Mouse (Mus musculus): ENCODE data around the gene Poln. TPM values are rescaled to one million over a fixed set of nuclear protein-coding genes. Genes with fewer than 3 reads are reported as not detected.
A peak's percentile ranks its signal among the peaks of the same experiment; 100 is the strongest.

Poln gene
- polyA plus RNA-seq, 1 experiment from 2014 or later: 0.07 TPM

- no peak for DNase-seq (ENCODE audit: low spot score)
- ATAC-seq (ENCODE audit: low FRiP score, low TSS enrichment): no peak
- Histone ChIP-seq H3K4me2 (replicated peaks; ENCODE audit: low read depth) (no peak overlapping the region), H3K27me3 (ENCODE audit: control insufficient read depth, insufficient read depth, low read length) (no peaks in the 10 kb centered on the region), H3K36me3 (ENCODE audit: control insufficient read depth, insufficient read depth, low read length) (no peaks in the 10 kb centered on the region), H3K9ac (ENCODE audit: low read length) (no peak overlapping the region), H3K9me3 (ENCODE audit: control insufficient read depth, low read length) (no peaks in the 10 kb centered on the region), H3K4me1 (replicated peaks; ENCODE audit: control insufficient read depth, insufficient read depth) (no peaks in the 10 kb centered on the region), H3K4me3 (ENCODE audit: low read depth, low read length) (no peak overlapping the region), H3K27ac (replicated peaks) (no peak overlapping the region)
- TF ChIP-seq CTCF (IDR thresholded peaks at IDR 0.05; ENCODE audit: low read depth): no peak
- WGBS: 73% methylated on average over 2 of the region's 2 CpGs
Observed at GRCm38 (mm10) chr5:34132731-34133130, 36.5 kb downstream of the Poln start.

- Histone ChIP-seq H3K4me2 (replicated peaks; ENCODE audit: low read depth) (no peak overlapping the region), H3K4me1 (replicated peaks; ENCODE audit: control insufficient read depth, insufficient read depth) (no peaks in the 10 kb centered on the region), H3K4me3 (ENCODE audit: low read depth, low read length) (no peak overlapping the region), H3K9me3 (ENCODE audit: control insufficient read depth, low read length) (no peaks in the 10 kb centered on the region), H3K27me3 (ENCODE audit: control insufficient read depth, insufficient read depth, low read length) (no peaks in the 10 kb centered on the region), H3K9ac (ENCODE audit: low read length) (no peak overlapping the region), H3K36me3 (ENCODE audit: control insufficient read depth, insufficient read depth, low read length) (no peaks in the 10 kb centered on the region), H3K27ac (replicated peaks) (no peak overlapping the region)
- 0% methylated on average over 1 of the region's 1 CpGs for WGBS
- TF ChIP-seq EP300 (optimal IDR thresholded peaks at IDR 0.05): no peak
- no peak for TF ChIP-seq CTCF (IDR thresholded peaks at IDR 0.05; ENCODE audit: low read depth)
- ATAC-seq (ENCODE audit: low FRiP score, low TSS enrichment): no peak
- peak; percentile 18 for DNase-seq (ENCODE audit: low spot score)
Observed at GRCm38 (mm10) chr5:34124131-34124530, 45.1 kb downstream of the Poln start.

DNA sequence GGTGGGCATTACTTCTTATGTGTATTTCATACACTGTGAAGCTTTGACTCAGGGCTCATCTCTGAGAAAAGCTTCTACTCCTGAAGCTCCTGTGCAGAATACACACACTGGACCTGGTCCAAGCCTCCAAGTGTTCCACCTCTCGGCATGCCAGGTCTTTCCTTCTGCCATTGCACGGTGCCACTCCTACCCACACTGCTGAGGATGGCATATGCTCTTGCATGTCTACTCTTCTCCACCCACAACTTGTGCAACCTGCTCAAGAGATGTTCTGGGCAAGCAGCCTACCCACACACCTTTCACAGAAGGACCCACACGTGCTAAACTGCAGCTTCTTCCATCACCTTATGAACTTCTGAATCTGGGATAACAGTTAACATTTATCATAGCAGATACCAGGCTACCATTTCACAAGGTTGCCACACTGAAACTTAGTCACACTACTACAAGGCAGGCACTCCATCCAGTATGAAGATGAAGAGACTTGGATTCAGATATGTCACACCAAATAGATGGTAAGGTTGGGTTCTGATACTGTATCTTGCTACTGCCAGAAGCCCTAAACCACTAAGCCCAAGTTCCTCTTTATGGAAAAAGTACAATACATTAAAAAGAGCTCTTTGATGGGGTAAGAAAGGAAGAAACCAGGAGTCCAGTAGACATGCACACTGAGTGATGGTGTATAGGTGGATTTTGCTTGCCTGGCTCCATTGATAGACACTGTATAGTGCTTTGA, 50.0 kb downstream of the Poln start:
- H3K27me3 ChIP-seq (ENCODE audit: control insufficient read depth, insufficient read depth, low read length): no peaks in the 10 kb centered on the region
- no peaks in the 10 kb centered on the region for H3K36me3 ChIP-seq (ENCODE audit: control insufficient read depth, insufficient read depth, low read length)
- no peak overlapping the region for H3K9ac ChIP-seq (ENCODE audit: low read length)
- no peak overlapping the region for H3K27ac ChIP-seq (replicated peaks)
- no peak for DNase-seq (ENCODE audit: low spot score)
- H3K4me2 ChIP-seq (replicated peaks; ENCODE audit: low read depth): no peak overlapping the region
- H3K9me3 ChIP-seq (ENCODE audit: control insufficient read depth, low read length): no peaks in the 10 kb centered on the region
- TF ChIP-seq CTCF (IDR thresholded peaks at IDR 0.05; ENCODE audit: low read depth) (no peak), EP300 (optimal IDR thresholded peaks at IDR 0.05) (no peak)
- WGBS: 59% methylated on average over 3 of the region's 3 CpGs
- ATAC-seq (ENCODE audit: low FRiP score, low TSS enrichment): no peak
- H3K4me3 ChIP-seq (ENCODE audit: low read depth, low read length): no peak overlapping the region
- no peaks in the 10 kb centered on the region for H3K4me1 ChIP-seq (replicated peaks; ENCODE audit: control insufficient read depth, insufficient read depth)

DNA sequence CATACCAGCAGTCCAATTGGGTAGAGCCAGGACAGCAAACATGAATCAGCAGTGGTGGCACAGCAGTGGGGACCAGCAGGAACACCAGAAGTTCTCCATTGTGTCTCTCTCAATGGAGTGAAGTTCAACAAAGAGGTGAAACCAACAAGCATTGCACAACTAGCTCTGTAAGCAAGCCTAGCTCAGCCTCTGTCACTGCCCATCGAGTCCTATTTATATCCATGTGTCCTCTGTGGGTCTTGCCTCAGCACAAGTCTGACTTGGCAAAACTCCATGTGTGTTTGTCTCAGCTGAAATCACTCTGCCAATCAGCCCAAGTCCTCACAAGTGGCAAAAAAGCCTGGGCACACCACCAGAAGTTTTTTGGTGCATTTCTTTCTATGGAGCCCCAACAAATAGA, 63.6 kb downstream of the Poln start:
- H3K4me1 ChIP-seq (replicated peaks; ENCODE audit: control insufficient read depth, insufficient read depth): no peaks in the 10 kb centered on the region
- H3K4me2 ChIP-seq (replicated peaks; ENCODE audit: low read depth): no peak overlapping the region
- no peaks in the 10 kb centered on the region for H3K9me3 ChIP-seq (ENCODE audit: control insufficient read depth, low read length)
- no peaks in the 10 kb centered on the region for H3K36me3 ChIP-seq (ENCODE audit: control insufficient read depth, insufficient read depth, low read length)
- 59% methylated on average over 1 of the region's 1 CpGs for WGBS
- TF ChIP-seq EP300 (optimal IDR thresholded peaks at IDR 0.05) (no peak), CTCF (IDR thresholded peaks at IDR 0.05; ENCODE audit: low read depth) (no peak)
- H3K9ac ChIP-seq (ENCODE audit: low read length): no peak overlapping the region
- no peak overlapping the region for H3K27ac ChIP-seq (replicated peaks)
- DNase-seq (ENCODE audit: low spot score) (no peak), ATAC-seq (ENCODE audit: low FRiP score, low TSS enrichment) (no peak)
- no peak overlapping the region for H3K4me3 ChIP-seq (ENCODE audit: low read depth, low read length)
- H3K27me3 ChIP-seq (ENCODE audit: control insufficient read depth, insufficient read depth, low read length): no peaks in the 10 kb centered on the region

- Histone ChIP-seq H3K4me3 (ENCODE audit: low read depth, low read length) (no peak overlapping the region), H3K9me3 (ENCODE audit: control insufficient read depth, low read length) (no peaks in the 10 kb centered on the region), H3K36me3 (ENCODE audit: control insufficient read depth, insufficient read depth, low read length) (no peaks in the 10 kb centered on the region), H3K9ac (ENCODE audit: low read length) (no peak overlapping the region), H3K4me1 (replicated peaks; ENCODE audit: control insufficient read depth, insufficient read depth) (no peaks in the 10 kb centered on the region), H3K27ac (replicated peaks) (no peak overlapping the region), H3K27me3 (ENCODE audit: control insufficient read depth, insufficient read depth, low read length) (no peaks in the 10 kb centered on the region), H3K4me2 (replicated peaks; ENCODE audit: low read depth) (no peak overlapping the region)
- DNase-seq (ENCODE audit: low spot score) (peak; percentile 16), ATAC-seq (ENCODE audit: low FRiP score, low TSS enrichment) (no peak)
- 23% methylated on average over 1 of the region's 1 CpGs for WGBS
- TF ChIP-seq CTCF (IDR thresholded peaks at IDR 0.05; ENCODE audit: low read depth) (peak; percentile 77), EP300 (optimal IDR thresholded peaks at IDR 0.05) (no peak)
Observed at GRCm38 (mm10) chr5:34097333-34097732, 71.9 kb downstream of the Poln start.

GRCm38 (mm10) chr5:34093021-34093420, 76.2 kb downstream of the Poln start:
- 86% methylated on average over 2 of the region's 2 CpGs for WGBS
- DNase-seq (ENCODE audit: low spot score) (no peak), ATAC-seq (ENCODE audit: low FRiP score, low TSS enrichment) (no peak)
- no peaks in the 10 kb centered on the region for H3K27me3 ChIP-seq (ENCODE audit: control insufficient read depth, insufficient read depth, low read length)
- H3K27ac ChIP-seq (replicated peaks): no peak overlapping the region
- H3K4me3 ChIP-seq (ENCODE audit: low read depth, low read length): no peak overlapping the region
- TF ChIP-seq CTCF (IDR thresholded peaks at IDR 0.05; ENCODE audit: low read depth): no peak
- H3K36me3 ChIP-seq (ENCODE audit: control insufficient read depth, insufficient read depth, low read length): no peaks in the 10 kb centered on the region
- no peak overlapping the region for H3K9ac ChIP-seq (ENCODE audit: low read length)
- H3K9me3 ChIP-seq (ENCODE audit: control insufficient read depth, low read length): no peaks in the 10 kb centered on the region
- no peaks in the 10 kb centered on the region for H3K4me1 ChIP-seq (replicated peaks; ENCODE audit: control insufficient read depth, insufficient read depth)
- H3K4me2 ChIP-seq (replicated peaks; ENCODE audit: low read depth): no peak overlapping the region

Measured in stomach, postnatal 0 days (tissue).